Mouse (Mus musculus) B cell, adult 62 days (primary cell): ENCODE results near the gene Tox3. TPM values are rescaled to one million over a fixed set of nuclear protein-coding genes. Genes with fewer than 3 reads are reported as not detected.

Experiments used
- total RNA-seq: library from RNA; stranded (reverse); gene quantifications from 4 replicates; pipeline ENCODE4 v1.2.4, GENCODE M21; 2023

Gene Tox3
- not detected in 4 replicates for total RNA-seq

DNA sequence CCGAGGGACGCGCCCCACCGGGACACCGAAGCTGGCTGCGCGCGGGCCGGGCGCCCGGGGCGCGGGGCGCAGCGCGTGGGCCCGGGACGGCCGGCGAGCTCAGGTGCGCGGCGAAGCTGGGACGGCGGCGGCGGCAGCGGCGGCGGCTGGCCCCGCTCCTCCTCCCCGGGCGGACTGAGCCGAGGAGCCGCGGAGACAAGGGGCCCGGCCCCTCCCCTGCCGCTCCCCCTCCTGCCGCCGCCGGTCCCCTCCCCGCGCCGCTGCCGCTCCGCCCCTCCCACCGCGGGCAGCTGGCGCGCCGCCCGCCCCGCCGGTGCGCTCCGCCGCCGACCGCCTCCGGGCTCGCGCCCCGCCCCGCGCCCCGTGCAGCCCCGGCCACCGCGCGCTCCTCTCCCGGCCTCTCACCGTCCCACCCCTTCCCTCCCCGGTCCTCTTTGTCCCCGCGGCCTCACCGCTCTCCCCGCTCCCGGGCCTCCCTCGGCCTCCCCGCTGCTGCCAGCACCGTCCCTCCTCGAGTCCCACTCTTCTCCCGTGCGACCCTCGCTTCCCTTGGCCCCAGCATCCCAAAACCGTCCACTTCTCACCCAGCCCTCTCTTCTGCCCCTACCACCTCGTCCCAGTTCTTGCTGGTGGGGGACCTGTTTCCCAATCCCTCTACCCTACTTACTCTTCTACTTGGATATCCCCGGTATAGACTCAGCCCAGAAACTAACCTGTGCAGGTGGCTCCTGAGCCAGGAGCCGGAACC lies at the start of gene Tox3:
TSS of gene Tox3 (minus strand) at position 166 of the 748 bp plus-strand sequence.

